8 mouse cellular contexts compared by ENCODE assay signal in the genomic region with DNA sequence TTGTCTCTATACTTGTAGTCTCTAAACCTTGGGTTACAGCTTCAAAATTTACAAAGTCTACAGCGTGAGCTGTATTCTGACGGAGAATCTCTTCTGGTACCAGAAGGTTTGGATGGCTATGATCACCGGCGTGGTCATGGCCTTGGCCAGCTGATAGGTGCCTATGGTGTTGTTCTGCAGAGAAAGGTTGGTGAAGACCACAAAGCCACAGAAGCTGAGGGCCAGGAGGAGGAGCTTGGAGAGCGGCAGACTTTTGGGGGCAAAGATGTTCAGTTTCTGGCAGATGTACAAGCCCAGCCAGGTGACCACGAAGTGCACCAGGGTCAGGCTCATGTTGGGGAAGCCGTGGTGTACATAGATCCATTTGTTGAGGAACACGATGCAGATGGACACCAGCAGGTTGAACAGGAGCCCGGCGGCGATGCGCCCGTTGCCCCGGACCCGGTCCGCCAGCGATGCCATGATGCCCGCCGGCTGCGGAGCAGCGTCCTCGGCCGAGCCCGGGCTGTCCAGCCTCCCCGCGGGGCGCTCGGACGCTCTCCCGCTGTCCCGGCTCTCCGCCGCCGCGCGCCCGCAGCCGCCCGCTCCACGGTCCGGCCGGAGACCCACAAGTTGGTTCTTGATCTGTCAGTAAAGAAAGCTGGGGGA.
DNase-seq lines count a peak whose midpoint lies in the region; ATAC-seq and TF ChIP-seq lines count a peak whose summit lies in the region.
"Not testable (repeated sequence)": the region's sequence is repeated elsewhere in the genome, so short reads cannot be mapped to it uniquely, and the experiment has no call there.

No protein-coding gene starts in this region.

- not testable (repeated sequence) for H3K4me2 ChIP-seq in embryonic facial prominence, embryonic 11.5 days (ENCODE audit: low read depth, low read length); forebrain, embryonic 15.5 days (replicated peaks); heart, postnatal 0 days (ENCODE audit: low read depth, low read length); lung, embryonic 16.5 days (ENCODE audit: low read depth, low read length); midbrain, embryonic 16.5 days (ENCODE audit: low read length)
- H3K4me2 ChIP-seq in limb, embryonic 13.5 days (replicated peaks): peak overlapping the region; percentile 27; the same call in 1 of the 2 replicates

- H3K27me3 ChIP-seq in embryonic facial prominence, embryonic 11.5 days (ENCODE audit: control insufficient read depth, insufficient read depth, low read length); forebrain, embryonic 15.5 days; heart, postnatal 0 days (ENCODE audit: control insufficient read depth, insufficient read depth, low read length); limb, embryonic 13.5 days; lung, embryonic 16.5 days (ENCODE audit: control insufficient read depth, insufficient read depth, low read depth, low read length); midbrain, embryonic 16.5 days (ENCODE audit: control insufficient read depth, insufficient read depth, low read depth, low read length): not testable (repeated sequence)

- not testable (repeated sequence) for TF ChIP-seq EP300 in heart, postnatal 0 days (IDR thresholded peaks at IDR 0.05; ENCODE audit: low read depth)

- WGBS in embryonic facial prominence, embryonic 11.5 days: 44% methylated on average over 16 of the region's 42 CpGs
- 63% methylated on average over 22 of the region's 42 CpGs for WGBS in forebrain, embryonic 15.5 days
- WGBS in heart, postnatal 0 days: 86% methylated on average over 8 of the region's 42 CpGs
- 57% methylated on average over 22 of the region's 42 CpGs for WGBS in limb, embryonic 13.5 days
- 55% methylated on average over 17 of the region's 42 CpGs for WGBS in lung, embryonic 16.5 days
- WGBS in midbrain, embryonic 16.5 days: 67% methylated on average over 9 of the region's 42 CpGs

- H3K9ac ChIP-seq in embryonic facial prominence, embryonic 11.5 days (replicated peaks; ENCODE audit: low read length); forebrain, embryonic 15.5 days (replicated peaks); heart, postnatal 0 days (replicated peaks; ENCODE audit: low read depth, low read length); limb, embryonic 13.5 days; lung, embryonic 16.5 days (ENCODE audit: low read length); midbrain, embryonic 16.5 days (ENCODE audit: low read depth, low read length): not testable (repeated sequence)

- DNase-seq in embryonic facial prominence, embryonic 11.5 days (ENCODE audit: low spot score); heart, postnatal 0 days (ENCODE audit: low spot score): not testable (repeated sequence)

- not testable (repeated sequence) for H3K4me3 ChIP-seq in embryonic facial prominence, embryonic 11.5 days (ENCODE audit: low read depth, low read length); forebrain, embryonic 15.5 days; heart, postnatal 0 days (ENCODE audit: low read depth, low read length); limb, embryonic 13.5 days; lung, embryonic 16.5 days (ENCODE audit: low read length); midbrain, embryonic 16.5 days (ENCODE audit: low read depth, low read length)

- not testable (repeated sequence) for H3K4me1 ChIP-seq in embryonic facial prominence, embryonic 11.5 days (ENCODE audit: control insufficient read depth, insufficient read depth, low read length); heart, postnatal 0 days (ENCODE audit: control insufficient read depth, insufficient read depth); limb, embryonic 13.5 days; lung, embryonic 16.5 days (replicated peaks; ENCODE audit: control insufficient read depth, insufficient read depth, low read length); midbrain, embryonic 16.5 days (ENCODE audit: control insufficient read depth, insufficient read depth, low read length)
- H3K4me1 ChIP-seq in forebrain, embryonic 15.5 days: peaks cover 14% of the 10 kb centered on the region

- not testable (repeated sequence) for H3K36me3 ChIP-seq in embryonic facial prominence, embryonic 11.5 days (replicated peaks; ENCODE audit: control insufficient read depth, insufficient read depth, low read depth, low read length); forebrain, embryonic 15.5 days; heart, postnatal 0 days (replicated peaks; ENCODE audit: control insufficient read depth, insufficient read depth, low read length); limb, embryonic 13.5 days; lung, embryonic 16.5 days (ENCODE audit: control insufficient read depth, insufficient read depth, low read length); midbrain, embryonic 16.5 days (ENCODE audit: control insufficient read depth, insufficient read depth, low read length)

- not testable (repeated sequence) for TF ChIP-seq CTCF in heart, postnatal 0 days (IDR thresholded peaks at IDR 0.05; ENCODE audit: low read depth)

- H3K9me3 ChIP-seq in embryonic facial prominence, embryonic 11.5 days (replicated peaks; ENCODE audit: control insufficient read depth, low read length); forebrain, embryonic 15.5 days; heart, postnatal 0 days (replicated peaks; ENCODE audit: control insufficient read depth, low read length); limb, embryonic 13.5 days; lung, embryonic 16.5 days (ENCODE audit: control insufficient read depth, low read length); midbrain, embryonic 16.5 days (replicated peaks; ENCODE audit: control insufficient read depth, low read length, poor library complexity, severe bottlenecking): not testable (repeated sequence)

- not testable (repeated sequence) for H3K27ac ChIP-seq in embryonic facial prominence, embryonic 11.5 days (replicated peaks; ENCODE audit: low read depth, low read length); forebrain, embryonic 15.5 days (replicated peaks); heart, postnatal 0 days (ENCODE audit: low read depth); limb, embryonic 13.5 days; lung, embryonic 16.5 days (ENCODE audit: low read length); midbrain, embryonic 16.5 days (ENCODE audit: low read length)

- ATAC-seq in CD4-positive, CD25-positive, alpha-beta regulatory T cell, adult 4 months: peak; percentile 51
- peak; percentile 59; the same call in 1 of the 2 replicates for ATAC-seq in embryonic facial prominence, embryonic 11.5 days (replicated peaks; ENCODE audit: insufficient number of reproducible peaks, low FRiP score, low TSS enrichment, low read depth)
- peak; percentile 43; the same call in 1 of the 2 replicates for ATAC-seq in forebrain, embryonic 15.5 days (replicated peaks)
- peak; percentile 24; the same call in 1 of the 2 replicates for ATAC-seq in heart, postnatal 0 days (ENCODE audit: insufficient read depth, low read depth)
- peak; percentile 46 for ATAC-seq in inflammation-experienced regulatory T-cells, adult 6 months
- not testable (repeated sequence) for ATAC-seq in limb, embryonic 13.5 days (ENCODE audit: low FRiP score, low read depth)
- peak; percentile 28; the same call in 1 of the 2 replicates for ATAC-seq in lung, embryonic 16.5 days (ENCODE audit: low read depth)
- ATAC-seq in midbrain, embryonic 16.5 days: peak; percentile 39; the same call in 1 of the 2 replicates
